Mouse (Mus musculus) embryo, embryonic 11 days (tissue): ENCODE results near the gene Zc3h14.

Source experiments
- DNase-seq: peaks from one replicate; pipeline ENCODE4 v3.0.0-alpha.2; 2015

Zc3h14 gene

GRCm38 (mm10) chr12:98746746-98747379 lies at the start of gene Zc3h14:
Zc3h14 (plus strand) TSS chr12:98746964.
- DNase-seq = peak; percentile 96

DNA sequence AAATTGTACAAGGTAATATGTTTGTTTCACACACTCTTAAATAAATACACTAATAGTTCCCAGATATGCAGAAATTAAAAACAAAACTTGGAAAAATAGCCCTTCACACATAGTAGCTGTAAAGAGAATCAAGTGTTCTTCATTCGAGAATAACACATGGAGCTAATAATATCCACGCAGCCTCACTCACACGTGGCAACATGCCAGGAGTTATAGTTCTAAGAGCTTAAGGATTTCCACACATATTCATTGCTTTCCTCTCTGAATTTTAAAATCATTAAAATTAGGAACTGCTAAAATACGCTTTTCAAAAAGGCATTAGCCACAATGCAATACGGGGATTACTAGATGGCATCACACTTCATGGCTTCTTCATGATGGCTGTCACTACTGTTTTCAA lies 49.6 kb upstream of the Zc3h14 start:
- DNase-seq = no peak

GRCm38 (mm10) chr12:98701564-98701963 lies 45.2 kb upstream of the Zc3h14 start:
- DNase-seq = no peak

GRCm38 (mm10) chr12:98703554-98703953 lies 43.2 kb upstream of the Zc3h14 start:
- no peak for DNase-seq

- DNase-seq = no peak
Measured at GRCm38 (mm10) chr12:98703961-98704360, 42.8 kb upstream of the Zc3h14 start.

- DNase-seq = no peak
Measured at GRCm38 (mm10) chr12:98712819-98713218, 33.9 kb upstream of the Zc3h14 start.

DNA sequence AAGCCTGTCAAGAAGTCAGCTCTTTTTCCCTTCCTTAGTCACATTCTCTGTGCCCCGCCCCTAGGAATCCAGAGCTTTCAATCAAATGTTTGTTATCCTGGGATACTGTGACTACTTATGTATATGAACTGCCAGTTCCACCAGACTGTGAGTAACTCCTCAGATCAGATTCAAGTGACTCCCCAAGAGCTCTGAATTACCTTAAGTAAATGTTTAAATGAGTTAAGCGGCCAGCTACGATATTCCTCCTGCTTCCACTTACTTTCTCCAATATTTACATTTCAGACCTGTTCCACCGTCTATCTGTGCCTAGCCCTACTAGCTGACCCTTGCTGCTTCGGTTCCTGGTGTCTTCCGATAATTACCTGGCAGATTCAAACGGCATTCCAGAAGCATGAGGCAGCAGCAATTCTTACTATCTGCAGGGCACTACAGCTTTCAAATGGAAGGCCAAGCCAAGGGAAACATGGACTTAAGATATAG lies 33.1 kb upstream of the Zc3h14 start:
- peak; percentile 14 for DNase-seq

GRCm38 (mm10) chr12:98714757-98715156 lies 32.0 kb upstream of the Zc3h14 start:
- peak; percentile 56 for DNase-seq

DNA sequence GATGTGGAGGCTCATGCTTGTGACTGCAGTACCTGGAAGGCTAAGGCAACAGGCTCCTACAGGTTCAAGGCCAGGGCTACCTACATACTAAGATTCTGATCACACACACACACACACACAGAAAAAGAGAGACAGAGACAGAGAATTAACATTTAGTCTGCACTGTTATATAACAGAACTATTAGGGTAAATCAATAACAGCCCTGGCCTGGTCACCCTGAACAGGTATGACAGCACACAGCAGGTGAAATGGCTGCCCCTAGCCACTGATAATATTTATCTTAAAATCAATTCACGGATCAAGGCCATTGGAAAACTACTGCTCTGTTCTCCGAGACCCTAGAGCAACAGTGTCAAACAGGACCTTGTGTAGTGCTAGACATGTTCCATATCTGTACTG lies 30.6 kb upstream of the Zc3h14 start:
- no peak for DNase-seq

DNA sequence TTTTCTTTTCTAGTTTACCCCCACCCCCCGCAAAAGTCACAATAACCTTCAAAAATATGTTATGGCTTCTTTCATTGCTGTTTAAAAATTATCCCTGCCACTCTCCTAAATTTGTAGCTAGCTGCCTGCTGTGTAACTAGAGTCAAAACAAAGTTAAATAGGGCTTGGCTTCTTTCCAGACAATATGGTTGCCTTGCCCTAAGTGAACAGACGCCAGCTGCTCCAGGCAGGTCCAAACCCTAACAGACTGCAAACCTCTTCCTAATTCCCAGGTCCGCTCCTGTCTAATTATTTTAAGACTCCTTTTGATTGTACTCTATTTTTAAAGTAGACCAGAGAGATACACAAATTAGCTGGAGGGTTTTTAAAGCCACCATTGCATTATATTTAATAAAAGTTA lies 26.1 kb upstream of the Zc3h14 start:
- no peak for DNase-seq

- DNase-seq = no peak
Measured at GRCm38 (mm10) chr12:98721030-98721429, 25.7 kb upstream of the Zc3h14 start.

DNA sequence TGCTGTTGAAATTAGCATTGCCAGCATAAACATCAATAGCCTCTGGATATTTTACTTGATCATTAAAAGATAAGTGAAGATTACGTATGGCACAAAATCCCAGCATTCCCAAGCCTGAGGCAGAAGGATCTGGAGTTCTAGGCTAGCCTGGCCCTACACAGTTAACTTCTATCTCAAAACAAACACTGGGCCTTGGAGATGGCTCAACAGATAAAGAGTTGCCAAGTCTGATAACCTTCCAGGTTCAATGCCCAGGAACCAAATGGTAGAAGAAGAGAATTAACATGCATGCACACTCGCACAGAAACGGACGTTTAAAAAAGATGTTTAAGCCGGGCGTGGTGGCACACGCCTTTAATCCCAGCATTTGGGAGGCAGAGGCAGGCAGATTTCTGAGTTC lies 22.5 kb upstream of the Zc3h14 start:
- no peak for DNase-seq

DNA sequence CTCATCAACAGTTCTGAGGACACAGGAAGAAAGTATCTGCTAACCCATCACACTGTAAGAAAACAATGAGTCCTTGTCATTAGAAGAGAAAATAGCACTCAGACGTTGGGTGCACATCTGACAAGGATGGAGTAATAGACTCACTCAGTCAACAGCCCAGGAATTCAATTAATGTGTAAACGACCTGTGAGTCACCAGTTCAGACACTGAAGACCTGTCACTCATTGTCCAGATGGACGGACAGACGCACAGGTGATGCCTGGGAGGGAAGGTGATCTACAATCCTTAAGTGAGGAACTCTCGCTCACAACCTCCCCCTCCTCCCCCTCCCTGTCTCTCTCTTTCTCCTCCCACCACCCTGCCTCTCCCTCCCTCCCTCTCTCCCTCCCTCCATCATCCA lies 21.8 kb upstream of the Zc3h14 start:
- DNase-seq = no peak

GRCm38 (mm10) chr12:98726078-98726477 lies 20.7 kb upstream of the Zc3h14 start:
- no peak for DNase-seq

DNA sequence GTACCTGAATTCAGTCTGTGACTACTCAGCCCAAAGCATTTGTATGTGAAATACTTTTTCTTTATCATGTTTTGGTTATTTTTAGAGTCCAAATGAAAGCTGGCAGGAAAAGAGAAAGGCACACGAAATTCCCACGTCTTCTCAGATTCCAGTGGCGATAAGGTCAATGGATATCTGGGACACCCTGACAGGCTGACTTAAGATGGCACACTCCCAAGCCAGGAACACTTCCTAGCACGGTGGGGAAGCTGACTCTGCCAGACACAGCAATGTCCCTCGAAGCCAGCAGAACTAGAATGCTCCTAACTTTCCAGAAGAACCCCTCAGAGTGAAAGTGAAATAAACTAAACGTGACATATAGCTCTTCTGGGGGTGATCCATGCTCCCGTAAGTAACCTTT lies 19.6 kb upstream of the Zc3h14 start:
- DNase-seq = no peak

DNA sequence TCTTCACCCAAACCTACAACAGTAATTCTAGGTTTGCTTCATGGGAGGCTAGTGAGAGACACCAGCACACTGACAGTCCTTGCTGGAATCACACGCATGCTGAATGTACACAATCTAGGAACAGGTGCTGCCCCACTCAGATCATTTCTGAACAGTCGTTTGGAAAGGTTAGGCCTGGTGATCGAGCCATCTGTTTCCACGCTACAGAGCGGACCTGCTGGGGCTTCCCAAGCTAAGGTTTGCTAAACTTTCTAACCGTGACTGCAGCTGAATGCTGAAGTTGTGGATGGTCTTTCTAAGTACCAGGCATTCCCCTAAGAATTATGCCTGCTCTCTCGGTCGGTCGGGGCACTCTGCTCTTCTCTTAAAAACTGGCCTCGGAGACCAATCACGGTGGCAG lies 16.1 kb upstream of the Zc3h14 start:
- DNase-seq = no peak

DNA sequence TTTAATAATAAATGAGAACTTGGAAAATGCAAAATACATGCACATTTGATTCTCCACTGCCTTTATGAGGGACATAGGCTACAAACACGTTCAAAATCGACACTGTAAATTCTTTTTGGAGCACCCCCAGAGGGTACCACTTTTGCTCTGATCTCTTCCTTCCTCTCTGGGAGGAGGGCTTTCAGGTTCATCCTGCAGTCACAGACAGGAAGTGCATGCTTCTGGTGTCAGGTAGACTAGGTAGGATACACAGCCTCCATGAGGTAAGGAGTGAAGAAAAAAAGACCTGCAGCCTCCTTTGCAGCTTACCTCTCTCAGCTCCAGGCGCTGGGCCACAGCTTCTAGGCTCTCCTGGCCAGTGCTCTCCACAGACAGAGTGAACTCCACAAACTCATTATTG lies 13.6 kb upstream of the Zc3h14 start:
- DNase-seq = no peak

- no peak for DNase-seq
Measured at GRCm38 (mm10) chr12:98733776-98734175, 13.0 kb upstream of the Zc3h14 start.

- DNase-seq = peak; percentile 93
Measured at GRCm38 (mm10) chr12:98734246-98734879, 12.4 kb upstream of the Zc3h14 start.

DNA sequence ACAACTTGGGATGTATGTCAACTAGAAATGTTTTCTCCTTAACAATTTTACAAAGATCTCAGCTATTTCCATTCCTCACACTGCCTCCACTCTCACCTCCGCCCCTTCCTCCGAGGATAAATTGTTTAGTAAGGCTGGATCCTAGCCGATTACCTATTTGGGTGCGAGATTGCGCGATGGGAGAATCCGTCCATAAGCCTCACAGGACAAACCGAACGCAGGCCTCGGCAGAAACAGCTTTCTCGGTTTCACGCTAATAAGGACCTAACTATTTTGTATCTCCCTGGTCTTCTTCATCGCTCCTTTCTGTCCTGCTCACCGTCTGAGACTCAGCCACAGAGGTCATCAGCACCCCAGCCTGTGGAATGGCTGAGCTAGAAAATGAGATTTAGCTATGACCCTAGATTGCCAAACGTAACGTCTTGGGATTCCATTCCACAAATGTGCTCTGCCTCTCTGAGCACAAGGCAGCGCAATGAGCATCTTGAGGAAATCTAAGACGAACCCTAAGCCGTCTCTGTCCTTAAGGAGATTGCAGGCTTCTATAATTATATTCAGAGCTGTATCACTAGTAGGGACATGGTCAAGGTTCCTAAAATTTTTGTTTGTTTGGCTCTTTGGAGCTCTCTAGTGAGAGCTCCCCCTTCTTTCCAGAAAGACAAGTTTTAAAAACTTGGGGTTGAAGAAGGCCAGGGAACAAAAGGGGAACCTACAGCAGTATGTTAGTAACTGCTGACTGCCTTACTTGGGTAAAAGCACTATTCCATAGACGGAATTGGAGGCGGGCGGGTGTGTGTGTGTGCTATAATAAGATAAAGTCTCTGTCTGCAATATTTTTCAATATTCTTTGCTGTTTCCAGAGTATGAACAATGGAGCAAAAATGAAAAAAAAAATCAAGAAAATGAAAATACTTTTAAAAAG lies 11.6 kb upstream of the Zc3h14 start:
- peak; percentile 30 for DNase-seq

GRCm38 (mm10) chr12:98736951-98737800 lies 9.6 kb upstream of the Zc3h14 start, which contains the start of gene Ptpn21:
Ptpn21 (minus strand) TSS chr12:98737405.
- DNase-seq = peak; percentile 81

- peak; percentile 57 for DNase-seq
Measured at GRCm38 (mm10) chr12:98737801-98738350, 8.9 kb upstream of the Zc3h14 start.
